Mouse (Mus musculus): ENCODE results near the gene Tfb1m.

Tfb1m gene

DNA sequence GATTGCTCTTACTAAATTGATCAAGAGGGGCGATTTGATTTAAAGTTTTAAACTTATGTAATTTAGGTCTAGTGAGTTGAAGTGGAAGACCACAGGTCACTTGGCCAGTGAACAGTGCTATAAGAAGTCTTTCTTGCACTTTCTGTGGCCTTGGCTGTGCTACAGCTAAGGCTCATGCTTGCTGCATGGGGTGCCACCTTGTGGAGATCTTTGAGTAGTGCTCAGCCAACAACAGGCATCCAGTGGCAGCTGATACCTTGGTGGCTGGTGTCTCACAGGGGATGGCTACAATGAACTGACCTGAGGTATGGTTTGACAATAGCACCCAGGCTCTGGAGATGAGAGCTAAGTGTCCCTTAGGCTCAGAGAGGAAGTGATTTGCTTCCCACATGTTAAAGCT lies 47.7 kb downstream of the Tfb1m start:
- DNase-seq, result peak; percentile 68

DNA sequence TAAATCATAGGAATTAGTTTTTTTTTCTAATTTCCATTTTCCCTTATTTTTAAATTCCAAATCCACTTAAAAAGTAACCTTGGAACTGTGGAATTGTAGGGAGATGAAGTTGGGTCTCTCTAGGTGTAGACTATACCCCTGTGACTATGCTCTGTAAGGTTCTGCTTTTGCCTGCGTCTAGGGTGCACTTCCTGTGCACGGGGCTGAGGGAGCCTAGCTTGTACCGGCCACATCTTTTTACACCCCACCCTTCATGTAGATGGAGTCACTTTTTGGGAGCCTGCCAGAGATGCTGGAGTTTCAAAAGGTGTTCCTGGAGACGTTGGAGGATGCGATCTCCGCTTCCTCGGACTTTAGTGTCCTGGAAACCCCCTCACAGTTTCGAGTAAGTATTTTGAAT lies 51.1 kb downstream of the Tfb1m start:
- no peak for DNase-seq

GRCm38 (mm10) chr17:3505711-3506110 lies 51.9 kb downstream of the Tfb1m start:
- no peak for DNase-seq

DNA sequence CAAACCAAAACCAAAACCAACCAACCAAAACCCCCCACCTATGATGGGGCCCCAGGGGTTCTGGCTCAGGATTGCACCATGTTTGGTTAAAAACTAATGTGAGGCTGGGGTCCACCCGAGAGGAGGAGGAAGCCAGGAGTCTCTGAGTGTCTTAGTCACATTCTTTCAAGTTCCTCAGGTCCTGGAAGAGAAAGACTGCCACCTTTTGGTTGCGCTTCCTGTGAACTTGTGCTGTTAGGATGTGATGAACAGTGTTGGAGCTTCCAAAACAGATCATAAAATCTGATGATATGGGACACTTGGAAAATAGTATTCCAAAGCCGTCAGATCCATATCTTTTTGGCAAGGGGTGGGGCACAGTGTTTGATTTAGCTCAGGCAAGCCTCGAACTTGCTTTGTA lies 56.6 kb downstream of the Tfb1m start:
- no peak for DNase-seq

DNA sequence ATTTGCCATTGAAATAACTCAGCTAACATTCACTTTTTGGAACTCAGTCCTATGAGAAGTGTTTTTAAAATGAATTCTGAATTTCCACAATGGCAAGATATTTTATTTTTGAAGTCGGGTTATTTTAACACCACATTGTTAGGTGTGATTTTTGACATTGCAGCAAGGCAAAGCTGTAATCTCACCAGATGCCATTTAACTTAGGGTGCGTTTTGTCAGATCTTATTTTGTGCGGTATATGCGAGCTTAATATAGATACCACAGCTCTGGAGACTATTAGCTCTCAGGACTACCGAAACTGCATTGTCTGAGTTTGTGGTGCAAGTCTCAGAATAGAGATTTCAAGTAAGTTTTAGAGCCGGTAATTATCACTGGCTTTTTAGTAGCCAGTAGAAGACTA lies 57.5 kb downstream of the Tfb1m start:
- DNase-seq, result no peak

GRCm38 (mm10) chr17:3499468-3499867 lies 58.1 kb downstream of the Tfb1m start:
- DNase-seq, result no peak

DNA sequence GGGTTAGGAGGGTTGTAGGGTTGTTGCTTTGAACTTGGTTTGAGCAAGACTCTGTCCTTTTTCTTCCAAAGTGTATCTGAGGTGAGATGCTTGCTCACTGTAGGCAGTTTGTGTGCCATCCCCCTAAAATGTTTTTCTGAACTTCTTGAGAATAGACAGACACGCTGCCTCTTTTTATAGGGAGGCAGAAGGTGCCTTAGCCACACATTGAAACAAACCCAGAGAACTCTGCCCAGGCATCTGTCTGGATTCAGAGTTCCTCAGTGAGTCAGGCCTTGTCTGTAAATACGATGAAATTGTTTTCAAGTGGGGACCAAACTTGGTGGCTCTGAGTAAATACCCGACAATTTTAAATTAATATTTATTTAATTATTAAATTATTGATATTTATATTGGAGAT lies 59.0 kb downstream of the Tfb1m start:
- DNase-seq, result no peak

DNA sequence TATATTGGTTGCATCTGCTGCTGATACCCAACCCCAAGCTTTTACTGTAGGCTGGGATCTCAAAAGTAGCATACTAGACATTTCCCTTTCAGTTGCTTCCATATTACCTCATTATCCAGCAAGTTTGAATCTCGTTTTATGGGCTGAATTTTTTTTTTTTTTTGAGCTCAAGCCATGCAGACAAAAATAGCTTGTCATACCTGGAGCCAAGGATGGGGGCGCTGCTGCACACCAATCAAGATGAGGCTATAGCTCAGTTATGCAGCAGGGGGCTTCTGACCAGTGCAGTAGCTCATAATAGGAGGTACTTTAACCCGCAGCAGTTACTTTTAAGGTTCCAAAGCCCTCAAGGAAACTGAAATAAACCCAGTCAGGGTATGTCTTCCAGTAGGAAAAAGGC lies 59.5 kb downstream of the Tfb1m start:
- DNase-seq, result peak; percentile 73

DNA sequence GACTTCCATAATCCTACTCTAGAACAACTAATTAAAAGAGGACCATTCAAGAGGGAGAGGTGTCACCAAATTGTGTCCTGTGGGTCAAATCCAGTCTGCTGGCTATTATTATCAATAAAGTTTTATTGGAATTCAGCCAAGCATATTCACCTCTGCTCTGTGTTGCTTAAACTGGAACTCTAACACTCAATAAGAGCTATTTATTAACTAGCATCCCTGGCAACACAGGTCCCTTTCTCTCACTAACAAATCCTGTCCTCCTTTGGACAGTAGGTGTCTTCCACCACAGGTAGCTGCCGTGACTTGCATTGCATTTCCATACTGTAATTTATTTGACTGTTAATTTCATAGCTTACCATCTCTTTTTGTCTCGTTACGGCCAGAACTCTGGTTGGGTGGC lies 61.5 kb downstream of the Tfb1m start:
- no peak for DNase-seq

- peak; percentile 44 for DNase-seq
Observed at GRCm38 (mm10) chr17:3495576-3495975, 62.0 kb downstream of the Tfb1m start.

DNA sequence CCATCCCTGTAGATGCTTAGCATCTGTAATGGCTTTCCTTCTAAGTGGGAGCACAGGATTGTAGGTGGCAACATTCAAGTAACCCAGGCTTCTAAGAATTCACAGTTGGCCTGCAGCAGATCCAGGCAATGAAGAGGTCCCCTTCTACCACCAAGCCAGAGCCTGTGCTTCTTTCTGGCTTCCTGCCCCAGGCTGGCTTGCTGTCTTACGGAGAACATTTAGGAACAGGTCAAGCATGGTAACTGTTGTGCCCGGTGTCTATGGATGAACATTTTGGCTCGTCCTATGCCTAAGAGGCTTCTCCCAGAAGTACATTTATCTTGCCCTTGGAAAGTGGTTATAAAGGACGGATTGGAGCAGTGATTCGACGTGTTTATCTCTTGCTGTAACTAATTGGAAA lies 65.9 kb downstream of the Tfb1m start:
- DNase-seq, result no peak

GRCm38 (mm10) chr17:3491065-3491464 lies 66.5 kb downstream of the Tfb1m start:
- DNase-seq, result no peak

DNA sequence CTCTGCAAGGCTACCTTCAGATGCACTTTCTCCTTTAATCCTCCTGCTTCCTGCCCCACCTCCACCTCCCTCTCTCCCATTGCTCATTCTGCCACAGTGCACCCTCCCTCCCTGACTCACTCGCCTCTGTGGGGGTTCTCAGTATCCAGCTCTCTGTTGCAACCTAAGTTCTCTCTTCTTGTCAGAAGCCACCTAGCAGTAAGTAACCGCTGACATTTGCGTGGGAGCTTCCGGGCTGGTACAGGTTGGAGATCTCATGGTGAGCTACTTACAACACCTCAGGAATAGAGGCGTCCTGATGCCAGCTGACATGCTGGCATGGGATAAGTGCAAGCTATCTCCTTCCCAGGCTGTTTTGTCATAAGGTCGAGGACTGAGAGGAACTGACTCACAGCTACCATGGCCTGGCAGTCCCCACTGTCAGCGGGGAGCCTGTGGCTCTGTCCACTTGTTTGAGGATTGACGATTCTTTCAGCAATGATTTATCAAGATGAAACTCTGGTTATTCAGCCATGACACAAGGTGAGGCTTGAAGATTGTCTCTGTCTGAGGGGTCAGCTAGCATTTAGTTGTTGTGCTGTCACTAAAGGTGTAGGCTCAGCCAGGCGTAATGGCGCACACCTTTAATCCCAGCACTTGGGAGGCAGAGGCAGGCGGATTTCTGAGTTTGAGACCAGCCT lies 67.2 kb downstream of the Tfb1m start:
- DNase-seq, result no peak

DNA sequence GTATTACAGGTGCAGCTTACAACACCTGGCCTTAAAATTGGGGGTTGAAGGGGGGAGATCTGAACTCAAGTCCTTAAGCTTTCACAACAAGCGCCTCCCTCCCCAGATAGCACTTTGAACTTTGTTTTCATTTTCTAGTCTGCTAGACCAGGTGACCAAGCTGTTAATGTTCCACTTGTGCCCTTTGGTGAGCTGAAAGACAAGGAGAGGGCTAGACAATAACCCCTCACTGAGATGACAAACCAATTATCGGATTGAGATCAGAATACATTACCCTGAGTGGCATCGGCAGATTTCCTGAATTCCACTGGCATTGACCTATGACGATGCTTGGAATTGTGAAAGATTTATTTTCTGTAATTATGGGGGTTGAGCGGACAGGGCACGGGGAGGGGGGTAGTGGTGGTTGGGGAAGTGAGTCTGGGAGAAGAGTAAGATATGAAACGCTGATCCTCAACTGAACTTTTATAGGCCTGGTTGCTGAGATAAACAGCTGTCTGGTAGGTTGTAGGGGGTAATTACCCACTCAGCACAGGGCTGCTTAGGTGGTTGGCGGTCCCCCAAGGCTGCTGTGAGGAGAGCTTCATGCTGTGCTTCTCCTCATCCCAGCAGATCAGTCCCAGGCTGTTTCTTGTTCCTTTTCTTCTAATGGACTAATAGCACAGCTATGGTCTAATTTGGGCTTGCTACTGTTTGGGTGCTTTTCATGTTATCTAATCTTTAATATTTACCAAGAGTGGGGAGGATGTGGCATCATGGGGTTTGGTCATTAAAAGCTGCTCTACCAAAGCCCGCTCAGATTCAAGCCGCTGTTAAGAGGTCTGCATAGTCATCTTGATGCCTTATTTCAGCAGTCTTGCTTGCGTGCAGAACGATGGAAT lies 69.6 kb downstream of the Tfb1m start:
- DNase-seq, result no peak

DNA sequence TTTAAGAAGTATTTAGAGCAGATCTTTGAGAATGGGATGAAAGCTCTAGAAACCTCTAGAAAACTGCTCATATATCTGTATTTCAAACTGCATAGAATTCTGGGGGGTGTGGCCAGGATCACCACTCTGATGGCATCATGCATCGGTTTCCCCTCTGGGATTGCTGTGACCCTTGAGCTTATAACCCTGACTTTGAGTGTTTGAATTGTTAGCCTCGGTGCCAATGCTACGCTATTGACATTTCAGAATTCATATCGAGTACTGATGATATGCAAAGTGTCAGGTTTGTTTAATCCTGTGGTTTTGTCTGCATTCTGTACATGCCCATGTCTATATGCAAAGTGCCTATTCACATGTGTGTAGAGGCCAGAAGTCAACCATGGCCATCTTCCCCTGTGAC lies 70.4 kb downstream of the Tfb1m start:
- no peak for DNase-seq

GRCm38 (mm10) chr17:3485851-3486250 lies 71.7 kb downstream of the Tfb1m start:
- DNase-seq, result no peak

DNA sequence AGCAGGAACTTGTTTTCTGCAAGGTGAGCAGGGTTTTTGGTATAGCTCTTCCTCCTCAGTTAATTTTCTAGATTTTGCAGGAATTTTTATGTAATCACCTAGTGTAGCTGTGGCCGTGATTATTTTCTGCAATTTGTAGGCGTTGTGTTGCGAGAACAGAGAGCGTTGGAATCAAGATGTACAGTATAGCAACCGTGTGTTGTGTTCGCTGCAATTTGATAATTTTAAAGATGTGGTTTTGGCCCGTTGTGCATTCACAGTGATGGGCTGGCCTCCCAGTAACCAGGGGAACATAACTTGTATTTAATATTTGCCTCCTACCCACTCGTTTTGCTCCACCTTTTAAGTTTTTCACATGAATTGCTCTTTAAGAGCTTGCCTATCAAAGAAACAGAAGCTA lies 74.5 kb downstream of the Tfb1m start:
- DNase-seq, result no peak

GRCm38 (mm10) chr17:3481576-3482575 lies 75.7 kb downstream of the Tfb1m start:
- no peak for DNase-seq

DNA sequence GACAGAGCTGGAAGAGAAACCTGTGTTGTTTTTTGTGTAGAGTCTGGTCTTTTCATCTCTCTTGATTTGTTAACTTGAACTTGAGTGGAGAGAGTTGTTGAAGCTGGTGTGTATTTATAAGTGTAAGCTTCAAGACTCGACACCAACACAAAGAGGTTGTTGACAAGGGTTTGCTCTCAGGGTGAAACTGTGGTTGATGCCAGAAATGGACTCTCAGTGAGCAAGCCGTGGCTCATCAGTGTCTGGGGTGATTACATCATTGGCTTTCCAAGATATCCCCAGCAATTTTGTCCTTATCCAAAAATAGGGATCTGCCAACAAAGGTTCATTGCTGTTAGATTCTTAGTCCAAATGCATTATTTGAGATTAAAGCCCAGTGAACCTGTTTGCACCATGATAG lies 81.0 kb downstream of the Tfb1m start:
- no peak for DNase-seq

DNA sequence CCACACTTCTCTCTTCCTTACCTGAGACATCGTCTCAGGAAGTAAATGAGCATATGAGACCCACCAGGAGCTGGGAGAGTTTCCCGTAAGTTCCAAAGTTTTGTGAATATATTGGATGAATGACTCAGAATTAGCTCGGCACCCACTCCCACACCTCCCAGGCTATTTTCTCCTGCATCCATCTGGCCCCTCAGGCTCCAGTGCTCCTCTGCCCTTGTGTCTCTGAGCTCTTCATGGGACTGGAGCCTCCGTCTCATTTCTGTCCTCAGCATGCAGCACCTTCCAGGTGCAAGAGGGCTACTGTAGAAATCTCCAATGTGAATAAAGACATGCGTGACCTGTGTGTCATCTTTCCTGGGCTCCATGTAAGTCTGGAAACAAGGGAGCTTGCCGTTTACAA lies 85.6 kb downstream of the Tfb1m start:
- DNase-seq, result no peak

All from right cerebral cortex, postnatal 4 days (tissue).